9 mouse cellular contexts compared by ENCODE assay signal in the genomic region with DNA sequence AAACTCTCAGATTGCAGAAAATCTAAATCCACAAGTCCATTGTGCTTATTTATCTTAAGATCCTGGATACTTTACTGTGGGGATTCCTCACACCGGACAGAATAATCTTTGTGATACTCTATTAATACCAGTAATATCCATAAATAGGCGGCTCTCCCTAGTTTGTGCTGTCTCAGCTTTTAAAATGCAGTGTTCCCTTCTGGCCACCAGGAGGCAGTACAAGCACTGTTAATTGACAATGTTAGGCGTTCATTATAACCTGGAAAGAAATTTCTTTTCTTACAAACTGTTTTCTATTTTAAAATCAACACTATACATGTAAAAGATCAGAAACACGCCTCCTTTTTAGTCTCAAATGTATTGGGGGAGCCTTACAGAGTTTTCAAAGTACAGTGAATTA.
DNase-seq lines count a peak whose midpoint lies in the region; ATAC-seq and TF ChIP-seq lines count a peak whose summit lies in the region.
"Had no signal": no experiment of that assay in that cellular context is flagged by ENCODE, and none has a peak within 500 bp of the region (broad histone marks: within the 10 kb centered on the region; RNA-seq: fewer than 3 reads in every experiment).

No protein-coding gene starts in this region.

- H3K27ac ChIP-seq in heart, postnatal 0 days (ENCODE audit: low read depth) = no peak overlapping the region
- H3K27ac ChIP-seq: neural tube, embryonic 12.5 days had no signal

- no peaks in the 10 kb centered on the region for H3K27me3 ChIP-seq in heart, postnatal 0 days (ENCODE audit: control insufficient read depth, insufficient read depth, low read length)
- H3K27me3 ChIP-seq: neural tube, embryonic 12.5 days had no signal

- TF ChIP-seq POLR2A in brain, embryonic 14.5 days (IDR thresholded peaks at IDR 0.05; ENCODE audit: borderline replicate concordance, extremely low read depth, insufficient read depth, insufficient read length, poor library complexity, severe bottlenecking) = no peak

- no peak overlapping the region for H3K4me3 ChIP-seq in heart, postnatal 0 days (ENCODE audit: low read depth, low read length)
- H3K4me3 ChIP-seq: neural tube, embryonic 12.5 days had no signal

- no peaks in the 10 kb centered on the region for H3K36me3 ChIP-seq in heart, postnatal 0 days (replicated peaks; ENCODE audit: control insufficient read depth, insufficient read depth, low read length)
- H3K36me3 ChIP-seq: neural tube, embryonic 12.5 days had no signal

- DNase-seq in heart, postnatal 0 days (ENCODE audit: low spot score) = no peak
- DNase-seq in heart, adult 9 months (ENCODE audit: low spot score in 2 of 2) = no peak
- DNase-seq in right cerebral cortex, adult 2 months (ENCODE audit: low spot score in 2 of 2) = peak; percentile 32 to 42
- DNase-seq in right cerebral cortex, postnatal 25 days = no peak
- DNase-seq in brain, embryonic 14.5 days (ENCODE audit: low read depth) = peak; percentile 62
- peak; percentile 72 for DNase-seq in retina, embryonic 14.5 days (ENCODE audit: low spot score)
- no peak for DNase-seq in gastrocnemius, postnatal 14 days

- WGBS in heart, postnatal 0 days = 10% methylated on average over 4 of the region's 4 CpGs

- no peaks in the 10 kb centered on the region for H3K9me3 ChIP-seq in heart, postnatal 0 days (replicated peaks; ENCODE audit: control insufficient read depth, low read length)
- H3K9me3 ChIP-seq: neural tube, embryonic 12.5 days had no signal

- peaks cover 24% of the 10 kb centered on the region for H3K4me1 ChIP-seq in heart, postnatal 0 days (ENCODE audit: control insufficient read depth, insufficient read depth)

- no peak overlapping the region for H3K4me2 ChIP-seq in heart, postnatal 0 days (ENCODE audit: low read depth, low read length)
- H3K4me2 ChIP-seq: neural tube, embryonic 12.5 days had no signal

- no peak for ATAC-seq in heart, postnatal 0 days (ENCODE audit: insufficient read depth, low read depth)
- ATAC-seq in inflammation-experienced regulatory T-cells, adult 6 months = peak; percentile 78

- intact Hi-C loops in gastrocnemius, postnatal 14 days (cut with DNase I; ENCODE audit: low total_unique reads) = loop anchor here (10.0 kb wide), 1 partner anchor 194 kb away; no protein-coding TSS in a partner anchor

- peak; percentile 87 for TF ChIP-seq CTCF in heart, postnatal 0 days (IDR thresholded peaks at IDR 0.05; ENCODE audit: low read depth)
- TF ChIP-seq CTCF in brain, embryonic 14.5 days (IDR thresholded peaks at IDR 0.05; ENCODE audit: borderline replicate concordance, extremely low read depth, insufficient read depth, insufficient read length) = peak; percentile 66; the same call in 1 of the 2 replicates

- H3K9ac ChIP-seq in heart, postnatal 0 days (replicated peaks; ENCODE audit: low read depth, low read length) = no peak overlapping the region
- H3K9ac ChIP-seq: neural tube, embryonic 12.5 days had no signal

- no peak for TF ChIP-seq EP300 in heart, postnatal 0 days (IDR thresholded peaks at IDR 0.05; ENCODE audit: low read depth)

Comparison
In these comparisons a context has a peak if more than half of its experiments do, and no peak if none do; other contexts are left out.
1. DNase-seq: peak in right cerebral cortex, adult 2 months (2 of 2), brain, embryonic 14.5 days (single experiment) and retina, embryonic 14.5 days (single experiment); none in heart, postnatal 0 days (single experiment), heart, adult 9 months (0 of 2), right cerebral cortex, postnatal 25 days (single experiment) and gastrocnemius, postnatal 14 days (single experiment).